Mouse (Mus musculus) spleen, adult 2 months (tissue): Measurements from ENCODE around the gene Nme6. TPM values are rescaled to one million over a fixed set of nuclear protein-coding genes. Genes with fewer than 3 reads are reported as not detected.
A peak's percentile ranks its signal among the peaks of the same experiment; 100 is the strongest.

Experiments
- DNase-seq, 2 experiments: peaks; one replicate each; pipeline versions ENCODE4 v3.0.0 to v3.0.0-alpha.2; 2012 to 2021; ENCODE audit warnings: low spot score in 2 of 2, low read depth in 1 of 2
- H3K27ac ChIP-seq: fragments of 200-500 bp; 2 replicates; pipeline ENCODE4 v1.5.1; 2012; ENCODE audit warnings: low read length, inconsistent platforms; ENCODE audit not compliant: insufficient read depth
- H3K27me3 ChIP-seq: fragments of 200-500 bp; 2 replicates; pipeline ENCODE4 v1.6.1; 2012; ENCODE audit warnings: mild to moderate bottlenecking, moderate library complexity, low read length, inconsistent platforms; ENCODE audit not compliant: control insufficient read depth, insufficient read depth
- H3K36me3 ChIP-seq: fragments of 200-500 bp; 2 replicates; pipeline ENCODE4 v1.6.1; 2012; ENCODE audit warnings: mild to moderate bottlenecking, low read length, inconsistent platforms; ENCODE audit not compliant: control insufficient read depth, insufficient read depth
- H3K4me1 ChIP-seq: fragments of 200-500 bp; 2 replicates; pipeline ENCODE4 v1.6.1; 2011; ENCODE audit warnings: inconsistent platforms; ENCODE audit not compliant: control insufficient read depth, insufficient read depth, insufficient read length
- H3K4me3 ChIP-seq: fragments of 200-500 bp; 2 replicates; pipeline ENCODE4 v1.5.1; 2011; ENCODE audit warnings: mild to moderate bottlenecking, inconsistent platforms; ENCODE audit not compliant: insufficient read depth, insufficient read length; ENCODE audit errors: extremely low read depth
- CTCF ChIP-seq: fragments of 200-500 bp; IDR thresholded peaks from 2 replicates; pipeline ENCODE4 v1.5.1; 2011; ENCODE audit warnings: mild to moderate bottlenecking, inconsistent platforms; ENCODE audit not compliant: insufficient read depth, insufficient read length, insufficient replicate concordance; ENCODE audit errors: extremely low read depth
- POLR2A ChIP-seq: fragments of 200-500 bp; IDR thresholded peaks from 2 replicates; pipeline ENCODE4 v1.6.1; 2011; ENCODE audit warnings: low read depth, low read length, inconsistent platforms
- WGBS: fragments of 180-500 bp; shearing (Covaris S2); methylation state at CpG from one replicate; pipeline ENCODE4 v1.1.7; 2018; 5-methylcytosine and 5-hydroxymethylcytosine counted together
- polyA plus RNA-seq: library from polyadenylated mRNA; depleted of rRNA; stranded (reverse); fragments of >200 nt; gene quantifications from 2 replicates; pipeline ENCODE4 v1.2.3, GENCODE M21; 2012

The Nme6 gene
- polyA plus RNA-seq, 1 experiment = 9.4 TPM

DNA sequence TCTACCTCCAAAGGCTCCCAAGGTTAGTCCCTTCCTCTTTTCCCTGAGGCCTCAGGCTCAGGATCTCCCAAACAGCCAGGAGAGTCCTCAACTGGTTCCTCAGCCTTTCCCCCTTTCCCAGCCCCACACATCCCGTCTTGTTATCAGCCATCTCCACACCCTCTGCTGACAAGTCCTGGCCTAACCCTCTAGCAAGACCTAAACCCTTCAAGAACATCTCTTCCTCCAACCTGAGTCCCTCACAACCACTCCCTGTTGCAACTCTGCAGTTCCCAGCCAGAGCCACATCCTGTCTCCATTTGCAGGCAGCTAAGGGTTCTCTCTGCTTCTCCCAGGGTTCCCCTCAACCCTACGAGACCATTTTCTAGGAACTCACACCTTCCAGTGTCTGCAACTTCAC, 33.7 kb downstream of the Nme6 start:
- Histone ChIP-seq H3K27ac (no peak overlapping the region), H3K27me3 (no peaks in the 10 kb centered on the region), H3K4me3 (no peak overlapping the region), H3K36me3 (no peaks in the 10 kb centered on the region), H3K4me1 (0 out of 2 replicates have a peak, but pooled peaks cover 2% of the 10 kb centered on the region)
- DNase-seq = no peak
- 57% methylated on average over 2 of the region's 2 CpGs for WGBS
- TF ChIP-seq CTCF = no peak
- TF ChIP-seq POLR2A = no peak

- H3K27me3 ChIP-seq = no peaks in the 10 kb centered on the region
- no peak for DNase-seq
- no peak overlapping the region for H3K4me3 ChIP-seq
- TF ChIP-seq POLR2A (no peak), CTCF (no peak)
- no peaks in the 10 kb centered on the region for H3K4me1 ChIP-seq
- H3K27ac ChIP-seq = no peak overlapping the region
- WGBS = 67% methylated on average over 6 of the region's 6 CpGs
- H3K36me3 ChIP-seq = no peaks in the 10 kb centered on the region
Measured at GRCm38 (mm10) chr9:109870983-109871572, 38.5 kb downstream of the Nme6 start.

DNA sequence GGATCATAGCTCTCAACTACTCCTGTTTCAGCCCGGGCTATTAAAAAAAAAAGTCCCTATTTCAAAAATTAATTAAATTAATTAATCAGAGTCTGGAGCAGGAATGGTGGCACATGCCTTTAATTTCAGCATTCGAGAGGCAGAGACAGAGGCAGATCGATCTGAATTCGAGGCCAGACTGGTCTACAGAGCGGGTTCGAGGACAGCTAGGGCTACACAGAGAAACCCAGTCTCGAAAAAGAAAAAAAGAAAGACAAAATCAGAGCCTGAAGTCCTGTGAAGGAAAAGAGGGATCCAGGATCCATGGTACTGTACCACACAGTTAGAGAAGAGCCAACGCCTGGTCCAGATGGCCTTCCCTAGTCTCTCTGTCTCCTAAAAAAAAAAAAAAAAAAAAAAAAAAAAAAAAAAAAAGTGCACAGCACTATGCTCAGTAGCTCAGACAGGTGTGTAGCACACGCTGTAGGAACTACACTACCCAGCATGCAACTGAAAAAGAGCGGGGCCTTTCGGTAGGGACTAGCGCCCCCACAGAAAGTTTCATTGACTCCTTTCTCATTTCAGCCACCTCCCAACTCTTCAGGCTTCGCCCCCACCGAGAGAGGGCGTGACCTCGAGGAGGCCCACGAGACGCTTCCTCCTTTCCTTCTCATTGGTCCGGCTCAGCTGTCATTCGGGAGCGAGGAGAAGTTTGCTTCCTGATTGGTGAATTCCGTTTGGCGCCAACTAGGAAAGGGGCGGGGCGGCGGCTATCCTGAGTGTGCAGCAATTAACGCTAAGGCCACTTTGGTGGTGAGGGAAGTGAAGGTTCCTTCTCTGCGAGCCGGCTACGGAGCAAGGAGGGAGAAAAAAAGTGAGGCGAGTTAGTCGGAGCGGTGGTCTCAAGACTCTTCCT, 42.5 kb downstream of the Nme6 start, which contains the start of gene Cdc25a:
TSS of gene Cdc25a (plus strand) at position 783 of the 895 bp plus-strand sequence.
- DNase-seq = peak; percentile 97 to 99
- Histone ChIP-seq H3K4me1 (peaks cover 6% of the 10 kb centered on the region), H3K27me3 (no peaks in the 10 kb centered on the region), H3K4me3 (peak within 1 kb of the TSS; percentile 67), H3K36me3 (peaks cover 6% of the 10 kb centered on the region), H3K27ac (peak within 1 kb of the TSS; percentile 40)
- WGBS = 9% methylated on average over 33 of the region's 33 CpGs
- TF ChIP-seq CTCF = peak; percentile 36; the same call in 1 of the 2 replicates
- peak; percentile 25; the same call in 1 of the 2 replicates for TF ChIP-seq POLR2A

- H3K36me3 ChIP-seq = peaks cover 14% of the 10 kb centered on the region
- under 1% methylated on average over 76 of the region's 76 CpGs for WGBS
- TF ChIP-seq POLR2A (no peak), CTCF (no peak)
Measured at GRCm38 (mm10) chr9:109875695-109876601, 43.4 kb downstream of the Nme6 start.

GRCm38 (mm10) chr9:109876756-109877155, 44.2 kb downstream of the Nme6 start:
- no peak for DNase-seq
- peak overlapping the region; percentile 10; the same call in 1 of the 2 replicates for H3K27ac ChIP-seq
- no peaks in the 10 kb centered on the region for H3K27me3 ChIP-seq
- 0 out of 2 replicates have a peak overlapping the region, but pooled peaks have one; percentile 12 for H3K4me3 ChIP-seq
- H3K4me1 ChIP-seq = peaks cover 6% of the 10 kb centered on the region
- WGBS = 2% methylated on average over 3 of the region's 3 CpGs
- H3K36me3 ChIP-seq = peaks cover 19% of the 10 kb centered on the region
- TF ChIP-seq POLR2A = no peak
- no peak for TF ChIP-seq CTCF

More at GRCm38 (mm10) chr9:109875695-109876601, 43.4 kb downstream of the Nme6 start:
- peak overlapping the region; percentile 67 for H3K4me3 ChIP-seq
- no peaks in the 10 kb centered on the region for H3K27me3 ChIP-seq
- H3K27ac ChIP-seq = peak overlapping the region; percentile 40
- H3K4me1 ChIP-seq = peaks cover 6% of the 10 kb centered on the region
- peak in 1 of 2 experiments; percentile 42 for DNase-seq

GRCm38 (mm10) chr9:109877666-109878065, 45.1 kb downstream of the Nme6 start:
- H3K4me3 ChIP-seq = no peak overlapping the region
- H3K4me1 ChIP-seq = peaks cover 6% of the 10 kb centered on the region

More at GRCm38 (mm10) chr9:109877666-109878065, 45.1 kb downstream of the Nme6 start:
- Histone ChIP-seq H3K27me3 (no peaks in the 10 kb centered on the region), H3K27ac (no peak overlapping the region), H3K36me3 (peaks cover 22% of the 10 kb centered on the region)
- DNase-seq = no peak
- TF ChIP-seq CTCF (no peak), POLR2A (no peak)
- 84% methylated on average over 5 of the region's 5 CpGs for WGBS
